Mouse (Mus musculus) liver, postnatal 0 days (tissue): Measurements from ENCODE around the gene Mphosph10. TPM values are rescaled to one million over a fixed set of nuclear protein-coding genes. Genes with fewer than 3 reads are reported as not detected.

Experiments used
- ATAC-seq: fragments of 200-750 bp; cut with Nextera tagmentation; 2 replicates; pipeline ENCODE4 v1.8.0; 2017; ENCODE audit warnings: mild to moderate bottlenecking, moderate library complexity
- DNase-seq: peaks from one replicate; pipeline ENCODE4 v3.0.0-alpha.2; 2016
- H3K27ac ChIP-seq: fragments of 300-500 bp; sonication (generic); 2 replicates; pipeline ENCODE4 v1.5.1; 2014; ENCODE audit warnings: antibody characterized with exemption, moderate library complexity, mild to moderate bottlenecking, low read depth
- H3K27me3 ChIP-seq: fragments of 300-500 bp; sonication (generic); 2 replicates; pipeline ENCODE4 v1.6.1; 2014; ENCODE audit warnings: low read length, control low read depth, mixed read lengths; ENCODE audit not compliant: insufficient read depth
- H3K36me3 ChIP-seq: fragments of 300-500 bp; sonication (generic); replicated peaks from 2 replicates; pipeline ENCODE4 v1.6.1; 2014; ENCODE audit warnings: mild to moderate bottlenecking, control low read depth, low read length, moderate library complexity, mixed read lengths; ENCODE audit not compliant: insufficient read depth
- H3K4me1 ChIP-seq: fragments of 300-500 bp; sonication (generic); 2 replicates; pipeline ENCODE4 v1.6.1; 2014; ENCODE audit warnings: antibody characterized with exemption, mild to moderate bottlenecking, control low read depth; ENCODE audit not compliant: insufficient read depth
- H3K4me2 ChIP-seq: fragments of 300-500 bp; sonication (generic); 2 replicates; pipeline ENCODE4 v1.6.1; 2014; ENCODE audit warnings: low read depth, mild to moderate bottlenecking, low read length, moderate library complexity, mixed read lengths
- H3K4me3 ChIP-seq: fragments of 300-500 bp; sonication (generic); 2 replicates; pipeline ENCODE4 v1.5.1; 2014; ENCODE audit warnings: low read depth, low read length
- H3K9ac ChIP-seq: fragments of 300-500 bp; sonication (generic); replicated peaks from 2 replicates; pipeline ENCODE4 v1.6.1; 2014; ENCODE audit warnings: mild to moderate bottlenecking, moderate library complexity
- H3K9me3 ChIP-seq: fragments of 300-500 bp; sonication (generic); 2 replicates; pipeline ENCODE4 v1.6.1; 2016; ENCODE audit warnings: mild to moderate bottlenecking, control low read depth, low read length, mixed read lengths
- CTCF ChIP-seq: sonication (generic); IDR thresholded peaks from 2 replicates; pipeline ENCODE4 v1.5.1; 2016; ENCODE audit warnings: antibody characterized with exemption, low read depth
- EP300 ChIP-seq: IDR thresholded peaks from 2 replicates; pipeline ENCODE4 v1.6.1; 2016; ENCODE audit warnings: antibody characterized with exemption, low read depth, mild to moderate bottlenecking
- WGBS: fragments of 180-500 bp; shearing (Covaris S2); extraction: QIAGEN DNeasy Blood & Tissue Kit; methylation state at CpG from one replicate; pipeline ENCODE4 v1.1.7; 2014; ENCODE audit not compliant: insufficient replicate concordance; 5-methylcytosine and 5-hydroxymethylcytosine counted together
- polyA plus RNA-seq: library from polyadenylated mRNA; unstranded; fragments of >200 nt; fragmentation: Nextera tagmentation; extraction: Ambion mirVana; gene quantifications from 2 replicates; pipeline ENCODE4 v1.2.1, GENCODE M21; 2015

The Mphosph10 gene
- polyA plus RNA-seq: 17.0 and 17.6 TPM in 2 replicates

DNA sequence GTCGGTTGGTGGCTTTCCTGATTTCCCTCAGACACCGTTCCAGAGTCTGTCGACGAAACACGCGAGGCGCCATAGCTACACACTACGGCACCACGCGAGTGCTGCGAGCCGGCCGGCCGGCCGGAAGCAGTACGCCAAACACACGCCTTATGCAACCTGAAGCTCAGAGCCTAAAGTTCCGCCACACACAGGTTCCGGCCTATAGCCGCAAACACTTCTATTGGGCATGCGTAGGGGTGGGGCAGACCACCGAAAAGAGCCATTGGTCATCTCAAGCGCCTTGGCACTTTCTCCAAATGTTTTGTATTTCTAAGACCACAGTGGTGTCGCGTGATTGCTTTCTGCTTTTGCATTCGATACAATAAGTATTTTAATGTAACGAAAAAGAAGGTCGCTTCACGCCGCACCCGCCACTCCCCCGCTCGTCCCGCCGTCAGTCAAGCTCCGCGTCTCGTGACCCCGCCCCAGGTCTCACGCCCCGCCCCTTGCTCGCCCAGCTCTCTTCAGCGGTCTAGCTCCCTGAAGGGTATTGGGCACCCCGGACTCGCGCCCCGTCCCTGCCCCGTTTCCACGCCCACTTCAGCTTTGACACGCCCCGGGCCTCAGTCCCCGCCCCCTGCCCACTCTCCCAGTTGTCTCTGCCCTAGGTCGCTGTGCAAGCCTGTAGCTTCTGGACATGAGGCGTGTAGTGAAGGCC, at the start of gene Mphosph10, which contains the start of gene Mcee:
Gene Mphosph10, minus strand, starts transcription at position 147 of the 697 bp plus-strand sequence.
Gene Mcee, plus strand, starts transcription at position 486 of the 697 bp plus-strand sequence.
- Histone ChIP-seq H3K4me3 (peak within 1 kb of the TSS; percentile 85), H3K27me3 (no peaks in the 10 kb centered on the region), H3K4me1 (peaks cover 20% of the 10 kb centered on the region), H3K9me3 (no peaks in the 10 kb centered on the region), H3K4me2 (peak within 1 kb of the TSS; percentile 94), H3K27ac (peak within 1 kb of the TSS; percentile 92), H3K36me3 (peaks cover 18% of the 10 kb centered on the region), H3K9ac (peak within 1 kb of the TSS; percentile 86)
- ATAC-seq: peak; percentile 98
- DNase-seq: peak; percentile 100
- WGBS: under 1% methylated on average over 54 of the region's 54 CpGs
- TF ChIP-seq EP300 (peak; percentile 67), CTCF (no peak)

DNA sequence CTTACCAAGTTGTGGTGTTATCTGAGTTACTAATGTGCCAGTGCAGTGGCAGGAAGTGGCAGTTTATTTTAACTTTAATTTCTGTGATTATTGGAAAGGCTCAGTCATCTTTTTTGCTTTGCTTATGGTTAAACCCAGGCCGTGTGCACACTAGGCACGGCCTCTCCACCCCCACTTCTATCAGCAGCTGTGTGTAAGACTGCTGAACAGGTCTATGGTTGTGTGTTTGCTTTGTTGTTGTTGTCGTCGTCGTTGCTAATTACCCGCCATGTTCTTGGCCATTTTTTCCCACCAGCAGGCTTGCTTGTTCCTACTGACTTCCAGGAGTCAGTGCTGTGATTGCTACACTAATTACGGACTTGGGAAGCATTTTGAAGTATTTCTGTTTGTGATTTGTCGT, 48.5 kb upstream of the Mphosph10 start:
- no peaks in the 10 kb centered on the region for H3K4me1 ChIP-seq
- no peak overlapping the region for H3K4me2 ChIP-seq
- H3K9ac ChIP-seq: no peak overlapping the region
- no peak for DNase-seq
- H3K9me3 ChIP-seq: no peaks in the 10 kb centered on the region
- WGBS: 75% methylated on average over 8 of the region's 8 CpGs
- no peak overlapping the region for H3K4me3 ChIP-seq
- no peak for TF ChIP-seq CTCF
- TF ChIP-seq EP300: no peak
- H3K27me3 ChIP-seq: no peaks in the 10 kb centered on the region
- H3K27ac ChIP-seq: no peak overlapping the region
- ATAC-seq: no peak
- H3K36me3 ChIP-seq: no peaks in the 10 kb centered on the region

DNA sequence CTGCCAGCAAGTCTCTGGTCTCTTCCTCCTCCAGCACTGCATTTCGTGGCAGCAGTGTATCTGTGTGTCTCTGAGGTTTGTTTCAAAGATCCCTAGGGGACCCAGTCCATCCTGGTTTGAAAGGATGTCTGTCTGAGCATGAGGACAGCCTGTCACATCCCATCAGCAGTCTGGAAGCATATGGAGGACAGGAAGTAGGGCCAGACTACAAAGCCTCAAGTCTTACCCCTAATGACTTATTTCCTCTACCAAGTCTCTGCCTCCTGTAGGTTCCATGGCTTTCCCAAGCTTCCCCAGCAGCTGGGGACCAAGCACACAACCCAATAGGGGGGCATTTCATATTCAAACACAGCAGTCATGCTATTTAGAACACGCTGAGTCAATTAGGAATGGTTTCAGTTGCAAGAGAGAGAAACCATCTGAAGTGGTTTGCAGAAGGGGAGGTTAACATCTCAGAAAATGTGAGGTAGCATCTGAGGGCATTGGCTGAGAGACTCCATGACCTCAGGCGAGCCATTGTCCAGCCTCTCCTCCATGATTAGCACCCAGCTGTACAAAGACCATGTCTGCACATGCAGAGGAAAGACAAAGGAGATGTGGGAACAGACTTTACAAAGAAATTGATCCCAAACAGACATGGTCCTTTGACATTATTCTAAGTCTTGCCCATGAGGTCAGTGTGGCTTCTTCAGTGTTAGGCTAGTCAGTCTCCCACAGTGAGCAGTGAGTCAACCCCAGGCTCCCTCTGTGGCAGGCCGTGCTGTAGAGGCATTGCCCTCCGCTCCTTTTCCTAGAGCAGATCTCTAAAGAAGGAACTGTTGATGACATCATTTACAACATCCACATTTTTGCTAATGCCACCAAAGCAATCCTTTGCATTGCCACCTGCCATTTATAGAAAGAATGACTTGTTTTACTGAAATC, 47.8 kb upstream of the Mphosph10 start:
- H3K27me3 ChIP-seq: no peaks in the 10 kb centered on the region
- H3K9ac ChIP-seq: no peak overlapping the region
- no peak overlapping the region for H3K4me3 ChIP-seq
- TF ChIP-seq EP300 (no peak), CTCF (no peak)
- H3K4me1 ChIP-seq: no peaks in the 10 kb centered on the region
- no peak overlapping the region for H3K4me2 ChIP-seq
- 55% methylated on average over 5 of the region's 5 CpGs for WGBS
- ATAC-seq: no peak
- H3K27ac ChIP-seq: no peak overlapping the region
- H3K9me3 ChIP-seq: no peaks in the 10 kb centered on the region
- no peak for DNase-seq
- no peaks in the 10 kb centered on the region for H3K36me3 ChIP-seq

DNA sequence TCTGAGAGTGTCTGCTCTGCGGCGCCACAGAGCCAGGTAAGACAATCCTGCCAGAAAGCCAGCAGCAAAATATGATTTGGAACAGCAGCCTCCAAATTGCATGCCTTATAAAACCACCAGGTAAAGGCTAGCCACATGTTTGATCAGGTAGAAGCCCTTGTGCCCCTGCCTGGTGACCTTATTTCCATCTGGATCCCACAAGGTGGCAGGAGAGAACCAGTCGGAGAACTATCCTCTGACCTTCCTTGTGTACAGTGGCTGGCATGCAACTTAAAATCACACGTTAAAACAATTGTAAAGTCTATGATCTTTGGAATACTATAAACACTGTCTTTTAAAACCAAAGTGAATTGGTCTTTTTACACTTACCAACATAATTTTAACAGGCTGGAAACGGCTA, 32.8 kb upstream of the Mphosph10 start:
- no peak overlapping the region for H3K9ac ChIP-seq
- no peaks in the 10 kb centered on the region for H3K36me3 ChIP-seq
- WGBS: 60% methylated on average over 5 of the region's 5 CpGs
- DNase-seq: no peak
- H3K4me2 ChIP-seq: no peak overlapping the region
- no peaks in the 10 kb centered on the region for H3K4me1 ChIP-seq
- no peak overlapping the region for H3K27ac ChIP-seq
- ATAC-seq: no peak
- no peaks in the 10 kb centered on the region for H3K27me3 ChIP-seq
- peak; percentile 32 for TF ChIP-seq CTCF
- TF ChIP-seq EP300: no peak
- H3K9me3 ChIP-seq: no peaks in the 10 kb centered on the region
- no peak overlapping the region for H3K4me3 ChIP-seq

DNA sequence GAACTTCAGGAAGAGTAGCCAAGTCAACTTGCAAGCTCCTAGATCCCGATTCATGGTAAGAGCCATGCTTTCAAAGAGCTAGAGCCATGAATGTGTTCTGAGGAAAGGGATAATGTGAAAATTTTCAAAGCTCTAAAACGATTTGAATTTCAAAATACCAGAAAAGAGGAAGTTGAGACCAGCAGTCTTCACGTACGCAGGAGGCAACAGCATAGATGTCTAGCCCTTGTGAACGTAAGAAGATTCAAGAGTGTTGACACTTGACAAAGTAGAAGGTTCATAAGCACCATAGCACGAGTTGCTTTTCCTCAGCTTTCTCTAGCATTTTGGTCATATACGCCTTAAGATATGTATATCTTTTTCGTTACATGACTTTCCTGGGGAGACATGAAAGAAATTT, 11.9 kb upstream of the Mphosph10 start:
- Histone ChIP-seq H3K4me3 (no peak overlapping the region), H3K36me3 (peaks cover 18% of the 10 kb centered on the region), H3K27ac (no peak overlapping the region), H3K9me3 (no peaks in the 10 kb centered on the region), H3K4me2 (no peak overlapping the region), H3K27me3 (no peaks in the 10 kb centered on the region), H3K9ac (no peak overlapping the region), H3K4me1 (no peaks in the 10 kb centered on the region)
- 61% methylated on average over 8 of the region's 8 CpGs for WGBS
- TF ChIP-seq CTCF: no peak
- no peak for TF ChIP-seq EP300
- no peak for DNase-seq
- no peak for ATAC-seq

DNA sequence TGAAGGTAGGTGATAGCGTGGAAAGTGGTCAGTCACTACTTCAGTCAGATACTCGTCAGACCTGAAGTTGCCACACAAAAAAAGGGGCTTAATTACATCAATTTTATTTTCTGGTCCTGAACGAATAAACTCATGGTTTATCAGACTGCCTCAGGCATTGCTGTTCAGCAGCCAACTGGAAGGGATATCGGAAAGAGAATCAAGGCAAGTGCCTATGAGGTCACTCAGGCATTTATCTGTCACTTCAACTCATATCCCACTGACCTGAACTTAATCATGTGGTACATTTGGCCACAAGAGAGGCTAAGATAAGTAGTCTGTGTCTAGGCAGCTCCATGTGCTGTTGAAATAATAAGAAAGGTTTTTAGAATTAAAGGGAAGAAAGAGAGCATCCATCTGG, 10.4 kb upstream of the Mphosph10 start:
- no peaks in the 10 kb centered on the region for H3K27me3 ChIP-seq
- no peaks in the 10 kb centered on the region for H3K4me1 ChIP-seq
- WGBS: 75% methylated on average over 4 of the region's 4 CpGs
- H3K27ac ChIP-seq: no peak overlapping the region
- no peaks in the 10 kb centered on the region for H3K9me3 ChIP-seq
- peaks cover 18% of the 10 kb centered on the region for H3K36me3 ChIP-seq
- no peak for TF ChIP-seq CTCF
- ATAC-seq: no peak
- H3K4me2 ChIP-seq: no peak overlapping the region
- H3K9ac ChIP-seq: no peak overlapping the region
- no peak overlapping the region for H3K4me3 ChIP-seq
- DNase-seq: no peak
